Mouse (Mus musculus) olfactory bulb, adult 2 months (tissue): ENCODE measurements at regions not wholly inside any gene's neighbourhood (a gene's known extent, or its start where the extent isn't known, plus 50 kb on each side); places are given as distances from the start of the nearest gene placed in this dataset.

Experiments
- CTCF ChIP-seq: fragments of 200-500 bp; IDR thresholded peaks from 2 replicates; pipeline ENCODE4 v1.5.1; 2012; ENCODE audit warnings: low read depth, mild to moderate bottlenecking, low read length, moderate library complexity; ENCODE audit not compliant: insufficient read depth
- POLR2A ChIP-seq: fragments of 200-500 bp; IDR thresholded peaks from 2 replicates; pipeline ENCODE4 v1.6.1; 2012; ENCODE audit warnings: mild to moderate bottlenecking, low read depth, low read length, moderate library complexity; ENCODE audit not compliant: insufficient read depth

DNA sequence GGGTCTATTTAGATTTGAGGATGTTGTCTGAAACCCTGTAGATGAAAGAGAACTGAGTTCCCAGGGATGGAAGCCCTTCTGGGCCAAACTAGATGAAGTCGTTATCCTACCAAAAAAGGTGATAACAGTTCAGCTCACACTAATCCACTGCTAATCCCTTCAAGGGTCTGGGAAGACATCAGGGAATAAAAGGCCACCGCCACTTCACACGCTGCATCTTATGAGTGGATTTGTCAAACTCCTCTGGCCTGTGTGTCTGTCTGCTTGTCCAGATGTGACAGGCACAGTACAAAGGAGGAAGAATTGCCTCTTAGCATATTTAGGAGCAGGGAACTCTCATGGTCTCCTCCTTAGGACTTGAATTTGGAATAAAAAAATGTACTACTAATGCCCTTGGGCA, 171.2 kb upstream of the Tshz3 start:
- no peak for TF ChIP-seq CTCF
- no peak for TF ChIP-seq POLR2A
